Mouse (Mus musculus) lung, postnatal 0 days (tissue): Measurements from ENCODE around the gene Pard3b.

Experiments used
- CTCF ChIP-seq: IDR thresholded peaks from 2 replicates; pipeline ENCODE4 v1.5.1; 2016; ENCODE audit warnings: antibody characterized with exemption, mild to moderate bottlenecking
- EP300 ChIP-seq: IDR thresholded peaks from 2 replicates; pipeline ENCODE4 v1.6.1; 2016; ENCODE audit warnings: antibody characterized with exemption, mild to moderate bottlenecking, control low read depth

DNA sequence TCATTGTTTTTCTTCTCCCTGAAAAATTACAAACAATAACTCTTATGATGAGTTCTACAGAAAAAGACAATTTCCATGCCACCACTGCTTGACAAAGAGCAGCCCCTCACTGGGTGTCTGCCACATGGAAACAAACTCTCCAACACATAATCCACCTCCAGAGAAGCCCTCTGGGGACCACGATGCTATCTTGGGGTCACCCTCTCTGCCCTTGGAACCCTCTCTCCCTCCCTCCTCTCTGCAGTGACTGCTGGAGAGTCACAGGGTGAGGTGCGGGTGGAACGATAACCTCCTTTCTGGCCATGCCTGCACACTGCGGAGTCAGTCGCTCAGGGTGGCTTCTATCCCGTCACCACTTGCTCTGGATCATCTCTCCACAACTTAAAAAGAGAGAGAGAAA, 996.6 kb downstream of the Pard3b start:
- TF ChIP-seq CTCF, result no peak
- TF ChIP-seq EP300, result no peak
